Mouse (Mus musculus) hindbrain, embryonic 15.5 days (tissue): ENCODE measurements around the gene Rab44. TPM values are rescaled to one million over a fixed set of nuclear protein-coding genes. Genes with fewer than 3 reads are reported as not detected.

ENCODE experiments used
- ATAC-seq: fragments of 200-750 bp; cut with Nextera tagmentation; 2 replicates; pipeline ENCODE4 v1.8.0; 2017; ENCODE audit warnings: low read depth, moderate number of reproducible peaks, moderate TSS enrichment; ENCODE audit not compliant: low FRiP score
- H3K27ac ChIP-seq: fragments of 300-500 bp; sonication (generic); replicated peaks from 2 replicates; pipeline ENCODE4 v1.5.1; 2015; ENCODE audit warnings: mild to moderate bottlenecking, inconsistent platforms
- H3K27me3 ChIP-seq: fragments of 300-500 bp; sonication (generic); 2 replicates; pipeline ENCODE4 v1.6.1; 2015; ENCODE audit warnings: control low read depth, inconsistent platforms
- H3K36me3 ChIP-seq: fragments of 300-500 bp; sonication (generic); 2 replicates; pipeline ENCODE4 v1.6.1; 2015; ENCODE audit warnings: control low read depth, inconsistent platforms
- H3K4me1 ChIP-seq: fragments of 300-500 bp; sonication (generic); replicated peaks from 2 replicates; pipeline ENCODE4 v1.6.1; 2015; ENCODE audit warnings: control low read depth, inconsistent platforms
- H3K4me2 ChIP-seq: fragments of 300-500 bp; sonication (generic); 2 replicates; pipeline ENCODE4 v1.6.1; 2015; ENCODE audit warnings: moderate library complexity, mild to moderate bottlenecking, inconsistent platforms
- H3K4me3 ChIP-seq: fragments of 300-500 bp; sonication (generic); 2 replicates; pipeline ENCODE4 v1.5.1; 2015; ENCODE audit warnings: mild to moderate bottlenecking, inconsistent platforms
- H3K9ac ChIP-seq: fragments of 300-500 bp; sonication (generic); 2 replicates; pipeline ENCODE4 v1.6.1; 2015; ENCODE audit warnings: inconsistent platforms
- H3K9me3 ChIP-seq: fragments of 300-500 bp; sonication (generic); 2 replicates; pipeline ENCODE4 v1.6.1; 2016; ENCODE audit warnings: control low read depth, inconsistent platforms
- WGBS: fragments of 180-500 bp; shearing (Covaris S2); methylation state at CpG from one replicate; pipeline ENCODE4 v1.1.7; 2015; 5-methylcytosine and 5-hydroxymethylcytosine counted together
- polyA plus RNA-seq: library from polyadenylated mRNA; unstranded; fragments of >200 nt; fragmentation: Nextera tagmentation; extraction: Ambion mirVana; gene quantifications from 2 replicates; pipeline ENCODE4 v1.2.1, GENCODE M21; 2015

Rab44 gene
- polyA plus RNA-seq, 1 experiment from 2014 or later = 0.09 TPM

DNA sequence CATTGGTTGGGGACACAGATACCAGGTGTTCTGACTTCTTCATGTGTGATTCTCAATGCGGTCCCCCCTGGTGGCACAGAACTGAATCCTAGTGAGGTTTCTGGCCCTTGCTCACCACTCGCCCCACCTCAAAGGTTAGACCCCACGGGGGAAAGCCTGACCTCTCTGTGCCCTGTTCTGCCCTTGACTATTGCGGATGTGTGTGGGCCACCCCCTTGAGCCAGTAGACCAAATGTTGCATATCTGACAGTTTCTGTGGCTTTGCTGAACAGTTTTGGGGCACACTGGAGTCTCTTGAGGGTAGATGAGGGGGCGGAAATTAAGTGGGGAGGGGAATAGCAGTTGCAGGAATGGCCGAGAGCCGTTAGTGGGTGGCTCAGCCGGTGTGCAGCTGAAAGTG lies 29.3 kb downstream of the Rab44 start:
- no peaks in the 10 kb centered on the region for H3K9me3 ChIP-seq
- no peaks in the 10 kb centered on the region for H3K4me1 ChIP-seq
- no peaks in the 10 kb centered on the region for H3K27me3 ChIP-seq
- ATAC-seq = no peak
- no peak overlapping the region for H3K4me3 ChIP-seq
- no peak overlapping the region for H3K27ac ChIP-seq
- no peak overlapping the region for H3K4me2 ChIP-seq
- no peaks in the 10 kb centered on the region for H3K36me3 ChIP-seq
- 84% methylated on average over 8 of the region's 8 CpGs for WGBS
- no peak overlapping the region for H3K9ac ChIP-seq

GRCm38 (mm10) chr17:29145101-29145500 lies 31.2 kb downstream of the Rab44 start:
- Histone ChIP-seq H3K36me3 (no peaks in the 10 kb centered on the region), H3K4me3 (no peak overlapping the region), H3K27ac (no peak overlapping the region), H3K9me3 (no peaks in the 10 kb centered on the region), H3K4me1 (no peaks in the 10 kb centered on the region), H3K27me3 (no peaks in the 10 kb centered on the region), H3K9ac (no peak overlapping the region), H3K4me2 (no peak overlapping the region)
- no peak for ATAC-seq
- WGBS = 92% methylated on average over 12 of the region's 12 CpGs

GRCm38 (mm10) chr17:29147273-29147672 lies 33.3 kb downstream of the Rab44 start:
- no peaks in the 10 kb centered on the region for H3K9me3 ChIP-seq
- no peak for ATAC-seq
- no peak overlapping the region for H3K27ac ChIP-seq
- WGBS = 75% methylated on average over 14 of the region's 14 CpGs
- H3K36me3 ChIP-seq = no peaks in the 10 kb centered on the region
- H3K4me3 ChIP-seq = no peak overlapping the region
- H3K4me2 ChIP-seq = no peak overlapping the region
- H3K27me3 ChIP-seq = no peaks in the 10 kb centered on the region
- H3K9ac ChIP-seq = no peak overlapping the region
- H3K4me1 ChIP-seq = no peaks in the 10 kb centered on the region

DNA sequence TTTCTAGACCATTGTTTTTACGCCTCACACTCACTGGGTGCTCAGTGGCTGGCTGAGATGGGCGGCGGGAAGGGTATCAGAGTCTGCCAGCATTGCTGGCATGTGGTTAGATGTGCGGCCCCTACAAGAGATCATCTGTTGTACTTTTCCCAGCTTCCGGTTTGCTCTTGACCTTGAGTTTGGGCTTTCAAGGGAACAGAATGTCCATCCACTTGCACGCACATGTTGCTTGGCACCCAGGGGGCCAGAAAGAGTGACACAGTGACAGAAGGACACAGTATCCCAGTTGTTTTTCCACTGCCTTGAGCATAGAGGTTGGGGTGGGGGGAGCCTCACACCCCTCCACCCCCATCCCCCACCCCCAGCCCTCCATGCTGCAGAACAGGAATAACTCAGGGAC lies 33.8 kb downstream of the Rab44 start:
- H3K4me2 ChIP-seq = no peak overlapping the region
- H3K36me3 ChIP-seq = no peaks in the 10 kb centered on the region
- H3K4me3 ChIP-seq = no peak overlapping the region
- no peaks in the 10 kb centered on the region for H3K4me1 ChIP-seq
- no peak overlapping the region for H3K27ac ChIP-seq
- H3K9me3 ChIP-seq = no peaks in the 10 kb centered on the region
- no peaks in the 10 kb centered on the region for H3K27me3 ChIP-seq
- no peak for ATAC-seq
- no peak overlapping the region for H3K9ac ChIP-seq
- WGBS = 61% methylated on average over 6 of the region's 6 CpGs

DNA sequence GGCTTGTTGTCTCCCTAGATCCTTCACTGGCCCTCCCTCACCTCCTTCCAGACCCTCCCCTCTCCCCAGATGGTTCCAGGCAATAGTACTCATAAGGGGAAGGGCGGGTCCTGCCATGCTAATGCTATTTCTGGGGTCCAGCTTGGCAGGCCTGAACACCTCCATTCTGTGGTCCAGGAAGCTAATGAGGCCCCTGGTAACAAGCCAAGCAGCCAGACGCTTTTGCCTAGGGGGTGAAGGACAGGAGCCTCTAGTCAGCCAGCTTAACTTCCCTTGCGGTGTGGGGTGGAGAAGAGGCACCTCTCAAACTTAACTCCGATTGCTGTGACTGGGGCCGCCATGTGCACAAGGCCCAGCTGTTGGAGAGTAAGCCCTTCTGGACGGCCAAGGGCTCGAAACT lies 35.8 kb downstream of the Rab44 start:
- Histone ChIP-seq H3K27me3 (no peaks in the 10 kb centered on the region), H3K4me3 (no peak overlapping the region), H3K4me1 (no peaks in the 10 kb centered on the region), H3K36me3 (no peaks in the 10 kb centered on the region), H3K9ac (no peak overlapping the region), H3K9me3 (no peaks in the 10 kb centered on the region), H3K4me2 (no peak overlapping the region), H3K27ac (no peak overlapping the region)
- WGBS = 68% methylated on average over 7 of the region's 7 CpGs
- no peak for ATAC-seq

DNA sequence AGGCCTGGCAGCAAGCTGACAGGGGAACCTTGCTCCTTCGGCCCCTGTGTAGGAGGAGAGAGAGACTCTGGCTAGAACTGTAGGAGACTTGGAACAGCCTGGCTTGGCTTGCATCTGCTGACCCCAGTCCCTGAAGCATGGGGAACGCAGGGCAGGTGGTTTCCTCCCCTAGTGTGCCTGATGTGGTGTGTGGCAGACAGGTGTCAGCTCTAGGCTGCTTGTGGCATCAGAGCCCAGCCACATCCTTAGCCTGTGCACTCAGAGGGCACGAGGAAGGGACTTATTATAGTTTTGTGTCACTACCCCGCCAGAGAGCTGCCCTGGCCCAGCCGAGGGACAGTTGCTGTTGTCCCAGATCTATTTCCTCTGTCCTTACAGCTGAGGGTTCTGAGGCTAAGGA lies 38.6 kb downstream of the Rab44 start:
- WGBS = 74% methylated on average over 5 of the region's 5 CpGs
- Histone ChIP-seq H3K27ac (no peak overlapping the region), H3K27me3 (no peaks in the 10 kb centered on the region), H3K9me3 (no peaks in the 10 kb centered on the region), H3K9ac (no peak overlapping the region), H3K4me2 (no peak overlapping the region), H3K4me3 (no peak overlapping the region), H3K36me3 (no peaks in the 10 kb centered on the region), H3K4me1 (peaks cover 15% of the 10 kb centered on the region)
- ATAC-seq = no peak

- Histone ChIP-seq H3K27ac (no peak overlapping the region), H3K9ac (no peak overlapping the region), H3K9me3 (no peaks in the 10 kb centered on the region), H3K36me3 (no peaks in the 10 kb centered on the region), H3K4me2 (no peak overlapping the region), H3K4me1 (peaks cover 15% of the 10 kb centered on the region), H3K27me3 (no peaks in the 10 kb centered on the region), H3K4me3 (no peak overlapping the region)
- 86% methylated on average over 13 of the region's 13 CpGs for WGBS
- ATAC-seq = no peak
Observed at GRCm38 (mm10) chr17:29154247-29154646, 40.3 kb downstream of the Rab44 start.

DNA sequence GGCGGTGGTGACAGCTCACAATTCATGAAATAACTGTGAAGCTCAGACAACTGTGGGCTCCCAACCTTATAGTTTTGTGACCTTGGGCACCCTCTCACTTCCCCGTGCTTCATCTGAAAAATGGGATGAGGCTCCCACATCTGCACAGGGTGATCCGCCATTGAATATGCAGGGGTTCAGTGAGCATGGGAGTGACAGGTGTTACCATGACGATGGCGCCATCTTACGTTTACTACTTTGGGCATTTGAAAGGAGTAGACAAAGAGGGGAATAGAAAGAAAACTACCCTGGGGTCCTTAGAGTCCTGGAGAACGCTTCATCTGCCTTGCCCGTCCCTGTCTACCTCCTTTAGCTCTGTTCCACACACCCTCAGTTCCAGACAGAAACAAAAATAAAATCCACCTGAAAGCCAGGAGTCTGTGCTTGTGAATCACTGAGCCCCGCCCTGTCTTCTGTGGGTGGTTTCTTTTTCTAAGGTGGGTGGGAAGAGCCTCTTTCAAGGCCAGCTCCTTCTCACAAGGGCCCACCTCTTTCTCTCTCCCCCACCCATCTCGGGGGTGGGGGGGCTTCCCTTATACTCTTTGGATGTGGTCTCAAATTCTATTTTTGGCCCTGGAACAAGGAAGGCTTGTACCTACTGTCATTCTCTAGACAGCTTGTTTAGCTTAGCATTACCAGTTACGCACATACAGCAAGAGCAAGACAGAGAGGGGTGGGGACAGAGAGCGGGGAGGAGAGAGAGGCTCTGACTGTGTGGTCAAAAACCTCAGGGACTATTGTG lies 41.6 kb downstream of the Rab44 start:
- Histone ChIP-seq H3K9me3 (no peaks in the 10 kb centered on the region), H3K27me3 (no peaks in the 10 kb centered on the region), H3K4me3 (no peak overlapping the region), H3K4me2 (no peak overlapping the region), H3K4me1 (peaks cover 15% of the 10 kb centered on the region), H3K27ac (0 out of 2 replicates have a peak overlapping the region, but pooled peaks have one; percentile 22), H3K36me3 (no peaks in the 10 kb centered on the region), H3K9ac (no peak overlapping the region)
- WGBS = 51% methylated on average over 12 of the region's 12 CpGs
- 0 out of 2 replicates have a peak, but pooled peaks have one; percentile 31 for ATAC-seq

DNA sequence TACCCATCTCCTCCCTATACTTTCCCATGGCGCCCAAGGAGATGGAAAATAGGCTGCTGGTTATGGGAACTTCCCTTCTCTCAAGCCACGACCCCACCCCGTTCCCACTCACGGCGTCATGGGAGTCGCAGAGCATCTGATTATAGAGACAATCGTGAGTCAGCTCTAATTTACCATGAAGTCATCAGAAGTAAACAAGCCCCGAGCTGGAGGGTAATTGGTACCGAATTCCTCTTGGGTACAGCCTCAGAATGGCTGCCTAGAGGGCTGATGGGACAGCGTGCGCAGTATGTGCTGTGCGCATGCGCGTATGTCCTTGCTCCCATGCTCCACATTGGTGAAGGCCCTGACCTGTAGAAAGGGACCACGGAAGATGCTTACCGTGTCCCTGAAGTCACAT lies 42.5 kb downstream of the Rab44 start:
- Histone ChIP-seq H3K9ac (no peak overlapping the region), H3K27me3 (no peaks in the 10 kb centered on the region), H3K9me3 (no peaks in the 10 kb centered on the region), H3K4me1 (peaks cover 15% of the 10 kb centered on the region), H3K36me3 (no peaks in the 10 kb centered on the region), H3K4me2 (peak overlapping the region; percentile 18; the same call in 1 of the 2 replicates), H3K27ac (0 out of 2 replicates have a peak overlapping the region, but pooled peaks have one; percentile 22), H3K4me3 (no peak overlapping the region)
- ATAC-seq = no peak
- WGBS = 49% methylated on average over 16 of the region's 16 CpGs

DNA sequence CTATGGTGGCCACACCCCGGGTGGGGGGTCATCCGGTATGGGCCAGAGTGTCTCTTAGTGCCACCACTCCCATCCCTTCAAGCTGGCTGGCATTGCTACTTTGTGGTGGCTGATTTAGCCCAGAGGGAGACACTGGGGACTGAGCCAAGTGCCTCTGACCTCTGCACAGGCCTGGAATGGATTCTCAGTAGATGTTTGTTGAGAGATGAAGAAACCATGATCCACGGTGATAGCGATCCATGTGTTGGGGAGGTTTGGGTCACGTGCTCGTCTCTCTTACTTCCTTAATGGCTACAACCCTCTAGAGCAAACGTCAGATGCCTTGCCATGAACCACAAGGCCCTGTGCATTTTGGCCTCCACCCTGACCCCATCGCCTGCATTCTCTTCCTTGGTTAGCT lies 42.9 kb downstream of the Rab44 start:
- ATAC-seq = no peak
- H3K4me3 ChIP-seq = no peak overlapping the region
- WGBS = 83% methylated on average over 8 of the region's 8 CpGs

GRCm38 (mm10) chr17:29158899-29159298 lies 45.0 kb downstream of the Rab44 start:
- no peaks in the 10 kb centered on the region for H3K36me3 ChIP-seq
- no peak overlapping the region for H3K4me2 ChIP-seq
- 95% methylated on average over 15 of the region's 15 CpGs for WGBS
- no peak overlapping the region for H3K9ac ChIP-seq
- H3K27me3 ChIP-seq = no peaks in the 10 kb centered on the region
- peaks cover 15% of the 10 kb centered on the region for H3K4me1 ChIP-seq
- no peak for ATAC-seq
- H3K9me3 ChIP-seq = no peaks in the 10 kb centered on the region
- no peak overlapping the region for H3K4me3 ChIP-seq
- H3K27ac ChIP-seq = no peak overlapping the region

More for the DNA sequence above, 42.9 kb downstream of the Rab44 start:
- Histone ChIP-seq H3K4me2 (no peak overlapping the region), H3K27ac (no peak overlapping the region), H3K9me3 (no peaks in the 10 kb centered on the region), H3K36me3 (no peaks in the 10 kb centered on the region), H3K4me1 (peaks cover 15% of the 10 kb centered on the region), H3K27me3 (no peaks in the 10 kb centered on the region), H3K9ac (no peak overlapping the region)

DNA sequence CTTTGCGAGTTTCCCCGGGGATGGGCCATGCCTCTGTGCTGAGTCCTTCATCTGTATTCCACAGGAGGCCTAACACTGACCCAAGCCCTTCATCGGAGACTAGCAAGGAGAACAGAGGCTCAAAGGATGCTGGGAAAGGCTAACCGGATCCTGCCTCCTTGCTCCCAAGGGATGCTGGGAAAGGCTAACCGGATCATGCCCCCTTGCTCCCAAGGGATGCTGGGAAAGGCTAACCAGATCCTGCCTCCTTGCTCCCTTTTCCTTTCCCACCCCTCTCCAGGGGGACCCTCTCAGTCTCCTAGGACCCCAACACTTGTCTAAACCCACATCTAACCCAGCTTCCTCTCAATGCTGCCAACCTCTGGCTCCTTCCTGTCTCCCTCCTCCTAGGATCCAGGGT lies 45.4 kb downstream of the Rab44 start:
- no peak overlapping the region for H3K4me2 ChIP-seq
- no peak overlapping the region for H3K27ac ChIP-seq
- H3K27me3 ChIP-seq = no peaks in the 10 kb centered on the region
- WGBS = 88% methylated on average over 5 of the region's 5 CpGs
- ATAC-seq = no peak
- H3K4me1 ChIP-seq = peaks cover 17% of the 10 kb centered on the region
- H3K9ac ChIP-seq = no peak overlapping the region
- H3K9me3 ChIP-seq = no peaks in the 10 kb centered on the region
- no peak overlapping the region for H3K4me3 ChIP-seq
- H3K36me3 ChIP-seq = no peaks in the 10 kb centered on the region
